Mouse (Mus musculus): ENCODE data around the gene Zbtb45.

DNA sequence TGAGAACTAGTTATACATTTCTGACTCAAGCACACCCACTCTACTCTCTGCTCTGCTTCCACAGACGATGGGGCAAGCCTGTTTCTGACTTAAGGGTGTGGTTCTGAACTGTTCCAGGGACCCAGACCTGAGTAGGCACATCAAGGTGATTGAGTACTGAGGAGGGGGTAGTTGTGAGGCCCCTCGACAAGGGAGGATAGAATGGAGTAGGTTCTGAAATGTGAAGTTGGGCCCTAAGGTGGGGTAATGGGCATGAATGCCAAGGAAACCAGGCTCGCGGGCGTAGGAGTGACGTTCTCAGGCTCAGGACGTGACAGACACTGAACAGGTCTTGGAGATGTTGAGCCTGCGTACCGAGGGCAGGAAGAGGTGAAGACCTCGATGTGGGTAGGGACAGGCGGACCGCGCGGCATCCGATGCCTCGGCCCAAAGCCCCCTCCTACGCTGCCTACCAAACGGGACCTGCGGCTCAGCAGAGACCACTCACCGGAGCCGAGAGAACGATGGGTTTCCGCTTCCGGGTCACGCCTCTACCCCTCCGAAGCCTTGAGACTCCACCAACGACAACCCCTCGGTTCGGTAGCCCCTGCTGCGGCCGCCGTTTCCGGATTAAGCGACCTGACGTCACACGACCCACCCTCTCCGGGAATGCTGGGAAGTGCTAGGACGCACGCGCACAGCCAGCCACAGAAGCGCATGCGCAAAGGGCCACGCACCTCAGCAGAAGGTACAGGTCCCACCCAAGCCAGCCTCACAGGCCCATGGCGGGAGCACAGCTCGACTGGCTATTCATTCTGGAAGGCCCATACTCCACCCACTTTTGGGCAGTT is 24.5 kb upstream of the Zbtb45 start, which contains the start of gene Chmp2a:
- TF ChIP-seq CTCF (conservative IDR thresholded peaks at IDR 0.05 in 1 of 2, IDR thresholded peaks at IDR 0.05 in 1 of 2; ENCODE audit: low read depth in 2 of 2, low read length in 2 of 2), result no peak
- TF ChIP-seq POLR2A (IDR thresholded peaks at IDR 0.05; ENCODE audit: low read depth, low read length), result peak; percentile 86
- peak; percentile 37 for TF ChIP-seq BHLHE40 (IDR thresholded peaks at IDR 0.05; ENCODE audit: low read depth, low read length)
- TF ChIP-seq CHD1 (IDR thresholded peaks at IDR 0.05; ENCODE audit: low read depth, low read length), result peak; percentile 74; the same call in 1 of the 2 replicates
- peak; percentile 99 for TF ChIP-seq POLR2AphosphoS2 (IDR thresholded peaks at IDR 0.05; ENCODE audit: low read depth, low read length)
- TF ChIP-seq MAFK (IDR thresholded peaks at IDR 0.05; ENCODE audit: insufficient replicate concordance, low read length), result no peak

Data from CH12.LX (cell line).